Mouse (Mus musculus): ENCODE data around the gene Maob. TPM values are rescaled to one million over a fixed set of nuclear protein-coding genes. Genes with fewer than 3 reads are reported as not detected.

The Maob gene
- polyA plus RNA-seq, 1 experiment from 2014 or later = 247 TPM

- Histone ChIP-seq H3K4me1 (replicated peaks; ENCODE audit: control insufficient read depth, insufficient read depth, low read length) (no peaks in the 10 kb centered on the region), H3K4me3 (ENCODE audit: low read depth, low read length) (no peak overlapping the region), H3K9ac (ENCODE audit: low read depth, low read length) (no peak overlapping the region), H3K36me3 (ENCODE audit: control insufficient read depth, insufficient read depth) (no peaks in the 10 kb centered on the region), H3K4me2 (replicated peaks; ENCODE audit: low read depth) (no peak overlapping the region), H3K27me3 (replicated peaks; ENCODE audit: control insufficient read depth, insufficient read depth, low read length) (no peaks in the 10 kb centered on the region), H3K9me3 (ENCODE audit: control insufficient read depth) (no peaks in the 10 kb centered on the region), H3K27ac (ENCODE audit: low read depth, low read length) (no peak overlapping the region)
- no peak for TF ChIP-seq CTCF (IDR thresholded peaks at IDR 0.05; ENCODE audit: low read depth)
- no peak for ATAC-seq
- WGBS = 67% methylated on average over 1 of the region's 1 CpGs
These were observed 68.2 kb downstream of the Maob start for GRCm38 (mm10) chrX:16748932-16749331.

GRCm38 (mm10) chrX:16714033-16714432 is 103.1 kb downstream of the Maob start:
- H3K9ac ChIP-seq (ENCODE audit: low read depth, low read length) = no peak overlapping the region
- TF ChIP-seq CTCF (IDR thresholded peaks at IDR 0.05; ENCODE audit: low read depth) = no peak
- H3K27ac ChIP-seq (ENCODE audit: low read depth, low read length) = no peak overlapping the region
- H3K36me3 ChIP-seq (ENCODE audit: control insufficient read depth, insufficient read depth) = no peaks in the 10 kb centered on the region
- H3K9me3 ChIP-seq (ENCODE audit: control insufficient read depth) = no peaks in the 10 kb centered on the region
- H3K4me3 ChIP-seq (ENCODE audit: low read depth, low read length) = no peak overlapping the region
- H3K27me3 ChIP-seq (replicated peaks; ENCODE audit: control insufficient read depth, insufficient read depth, low read length) = no peaks in the 10 kb centered on the region
- no peak for ATAC-seq
- WGBS = 51% methylated on average over 1 of the region's 1 CpGs
- H3K4me2 ChIP-seq (replicated peaks; ENCODE audit: low read depth) = no peak overlapping the region
- no peaks in the 10 kb centered on the region for H3K4me1 ChIP-seq (replicated peaks; ENCODE audit: control insufficient read depth, insufficient read depth, low read length)

GRCm38 (mm10) chrX:16706094-16706493 is 111.1 kb downstream of the Maob start:
- no peak overlapping the region for H3K4me3 ChIP-seq (ENCODE audit: low read depth, low read length)
- no peaks in the 10 kb centered on the region for H3K4me1 ChIP-seq (replicated peaks; ENCODE audit: control insufficient read depth, insufficient read depth, low read length)
- H3K9me3 ChIP-seq (ENCODE audit: control insufficient read depth) = no peaks in the 10 kb centered on the region
- no peak overlapping the region for H3K4me2 ChIP-seq (replicated peaks; ENCODE audit: low read depth)
- H3K36me3 ChIP-seq (ENCODE audit: control insufficient read depth, insufficient read depth) = no peaks in the 10 kb centered on the region
- ATAC-seq = no peak
- no peak overlapping the region for H3K27ac ChIP-seq (ENCODE audit: low read depth, low read length)
- no peak overlapping the region for H3K9ac ChIP-seq (ENCODE audit: low read depth, low read length)
- WGBS = 81% methylated on average over 1 of the region's 1 CpGs
- no peak for TF ChIP-seq CTCF (IDR thresholded peaks at IDR 0.05; ENCODE audit: low read depth)
- no peaks in the 10 kb centered on the region for H3K27me3 ChIP-seq (replicated peaks; ENCODE audit: control insufficient read depth, insufficient read depth, low read length)

Other genes starting within 250 kb of the Maob start
- gene Maoa, start 197.7 kb downstream of the Maob start, polyA plus RNA-seq (2015; fragmentation: Nextera tagmentation; extraction: Ambion mirVana) = 6.3 and 6.5 TPM in 2 replicates
- 0.08 and 0.12 TPM in 2 replicates for gene Ndp, start 94.4 kb upstream of the Maob start, polyA plus RNA-seq (2015; fragmentation: Nextera tagmentation; extraction: Ambion mirVana)

All from intestine, postnatal 0 days (tissue).